ENCODE assay signal across 18 mouse cellular contexts in genomic region chr10:117556851-117557542, GRCm38 (mm10).
DNase-seq lines count a peak whose midpoint lies in the region; ATAC-seq and TF ChIP-seq lines count a peak whose summit lies in the region.
"Had no signal": no experiment of that assay in that cellular context is flagged by ENCODE, and none has a peak within 500 bp of the region (broad histone marks: within the 10 kb centered on the region; RNA-seq: fewer than 3 reads in every experiment).

No protein-coding gene starts in this region.

- no peak for TF ChIP-seq CTCF in kidney, postnatal 0 days (IDR thresholded peaks at IDR 0.05; ENCODE audit: low read depth)

- H3K4me2 ChIP-seq in kidney, postnatal 0 days (ENCODE audit: low read length) = peak overlapping the region; percentile 11; the same call in 1 of the 2 replicates
- peak overlapping the region; percentile 40; the same call in 1 of the 2 replicates for H3K4me2 ChIP-seq in stomach, embryonic 16.5 days (ENCODE audit: low read depth, low read length)
- H3K4me2 ChIP-seq: forebrain, embryonic 13.5 days; heart, embryonic 12.5 days; hindbrain, embryonic 14.5 days had no signal

- H3K9me3 ChIP-seq in kidney, postnatal 0 days (replicated peaks; ENCODE audit: low read length) = no peaks in the 10 kb centered on the region
- H3K9me3 ChIP-seq in stomach, embryonic 16.5 days (replicated peaks; ENCODE audit: control insufficient read depth, low read length) = no peaks in the 10 kb centered on the region
- H3K9me3 ChIP-seq: embryonic facial prominence, embryonic 10.5 days; forebrain, embryonic 13.5 days; heart, embryonic 12.5 days; hindbrain, embryonic 10.5 days had no signal

- no peak for DNase-seq in kidney, postnatal 0 days (ENCODE audit: low spot score)
- no peak for DNase-seq in kidney, postnatal 10 days
- DNase-seq in 3T3-L1 (ENCODE audit: low read depth, low spot score) = peak; percentile 94
- peak; percentile 94 for DNase-seq in adipocyte (ENCODE audit: low spot score)
- DNase-seq in gastrocnemius, postnatal 4 days (ENCODE audit: low spot score in 2 of 2) = no peak
- no peak for DNase-seq in right cerebral cortex, postnatal 14 days
- DNase-seq: adrenal gland, postnatal 10 days; cerebellum, adult 18-20 months; cerebellum, postnatal 10 days; forebrain, postnatal 0 days; gastrocnemius, postnatal 14 days had no signal

- no peak for ATAC-seq in kidney, postnatal 0 days (replicated peaks; ENCODE audit: low FRiP score, low read depth)
- no peak for ATAC-seq in stomach, embryonic 16.5 days (ENCODE audit: insufficient read depth, low FRiP score)
- ATAC-seq: forebrain, embryonic 13.5 days; forebrain, postnatal 0 days had no signal

- no peak overlapping the region for H3K9ac ChIP-seq in kidney, postnatal 0 days (ENCODE audit: low read depth, low read length)
- no peak overlapping the region for H3K9ac ChIP-seq in stomach, embryonic 16.5 days (ENCODE audit: low read length)
- H3K9ac ChIP-seq: forebrain, embryonic 13.5 days; forebrain, postnatal 0 days; heart, embryonic 12.5 days; hindbrain, embryonic 14.5 days had no signal

- WGBS in kidney, postnatal 0 days = 60% methylated on average over 14 of the region's 14 CpGs
- WGBS in stomach, embryonic 16.5 days = 52% methylated on average over 14 of the region's 14 CpGs

- H3K4me3 ChIP-seq in kidney, postnatal 0 days (replicated peaks; ENCODE audit: low read depth, low read length) = no peak overlapping the region
- no peak overlapping the region for H3K4me3 ChIP-seq in stomach, embryonic 16.5 days (replicated peaks; ENCODE audit: low read length)
- H3K4me3 ChIP-seq: embryonic facial prominence, embryonic 10.5 days; forebrain, embryonic 13.5 days; heart, embryonic 12.5 days; hindbrain, embryonic 10.5 days had no signal

- H3K27me3 ChIP-seq in kidney, postnatal 0 days (ENCODE audit: insufficient read depth, low read length) = no peaks in the 10 kb centered on the region
- no peaks in the 10 kb centered on the region for H3K27me3 ChIP-seq in stomach, embryonic 16.5 days (ENCODE audit: control insufficient read depth, insufficient read depth, low read length)
- H3K27me3 ChIP-seq: forebrain, embryonic 13.5 days had no signal

- no peak overlapping the region for H3K27ac ChIP-seq in kidney, postnatal 0 days
- no peak overlapping the region for H3K27ac ChIP-seq in stomach, embryonic 16.5 days (ENCODE audit: low read length)
- H3K27ac ChIP-seq: embryonic facial prominence, embryonic 10.5 days; forebrain, embryonic 13.5 days; hindbrain, embryonic 10.5 days; hindbrain, embryonic 14.5 days had no signal

- peaks cover 2% of the 10 kb centered on the region; the same call in 1 of the 2 replicates for H3K4me1 ChIP-seq in kidney, postnatal 0 days (replicated peaks; ENCODE audit: insufficient read depth, low read length)
- no peaks in the 10 kb centered on the region for H3K4me1 ChIP-seq in stomach, embryonic 16.5 days (ENCODE audit: control insufficient read depth, insufficient read depth, low read length)
- H3K4me1 ChIP-seq: heart, embryonic 12.5 days had no signal

- H3K36me3 ChIP-seq in kidney, postnatal 0 days (ENCODE audit: insufficient read depth, low read length) = no peaks in the 10 kb centered on the region
- no peaks in the 10 kb centered on the region for H3K36me3 ChIP-seq in stomach, embryonic 16.5 days (ENCODE audit: control insufficient read depth, insufficient read depth, low read length)
- H3K36me3 ChIP-seq: embryonic facial prominence, embryonic 10.5 days; G1E; heart, embryonic 12.5 days; hindbrain, embryonic 10.5 days had no signal

Comparison
In these comparisons a context has a peak if more than half of its experiments do, and no peak if none do; other contexts are left out.
1. DNase-seq: peak in 3T3-L1 (single experiment) and adipocyte (single experiment); none in kidney, postnatal 0 days (single experiment), kidney, postnatal 10 days (single experiment), gastrocnemius, postnatal 4 days (0 of 2) and right cerebral cortex, postnatal 14 days (single experiment).